Mouse (Mus musculus): ENCODE data around the gene Rngtt.

Gene Rngtt

DNA sequence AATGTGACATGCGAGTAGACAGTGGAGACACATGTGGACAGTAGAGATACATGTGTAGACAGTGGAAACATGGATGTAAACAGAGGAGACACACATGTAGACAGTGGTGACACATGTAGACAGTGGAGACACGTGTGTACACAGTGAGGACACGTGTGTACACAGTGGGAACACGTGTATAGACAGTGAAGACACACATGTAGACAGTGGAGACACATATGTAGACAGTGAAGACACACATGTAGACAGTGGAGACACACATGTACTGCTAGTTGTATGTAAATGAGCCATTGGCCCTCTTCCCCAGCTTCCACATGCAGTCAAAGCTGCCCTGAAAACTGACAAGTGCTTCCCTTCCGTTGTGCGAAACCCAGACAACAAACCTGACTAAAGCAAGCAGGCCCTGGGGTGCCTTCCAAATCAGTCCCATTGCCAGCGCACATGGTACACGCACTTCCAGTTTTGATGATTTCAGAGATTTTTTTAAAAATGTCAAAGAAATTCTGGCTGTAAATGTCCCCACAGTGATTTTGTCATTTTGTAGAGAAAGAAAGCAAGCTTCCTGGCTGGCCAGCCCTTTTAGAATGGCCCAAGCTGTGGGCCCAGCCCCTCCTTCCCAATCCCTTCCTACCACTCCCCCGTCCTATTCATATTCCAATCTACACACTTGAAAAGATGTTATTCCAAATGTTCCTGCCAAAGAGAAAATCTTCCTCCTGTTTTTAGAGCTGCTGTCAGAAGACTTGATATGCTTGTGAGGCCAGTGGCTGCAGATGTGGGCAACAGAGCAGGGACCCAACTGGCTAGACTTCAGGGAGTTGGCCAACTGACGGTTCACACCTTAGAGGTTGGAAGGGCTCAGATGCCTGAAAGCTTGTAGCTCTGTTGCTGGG lies 204.2 kb downstream of the Rngtt start:
- DNase-seq (ENCODE audit: low read depth) = no peak

DNA sequence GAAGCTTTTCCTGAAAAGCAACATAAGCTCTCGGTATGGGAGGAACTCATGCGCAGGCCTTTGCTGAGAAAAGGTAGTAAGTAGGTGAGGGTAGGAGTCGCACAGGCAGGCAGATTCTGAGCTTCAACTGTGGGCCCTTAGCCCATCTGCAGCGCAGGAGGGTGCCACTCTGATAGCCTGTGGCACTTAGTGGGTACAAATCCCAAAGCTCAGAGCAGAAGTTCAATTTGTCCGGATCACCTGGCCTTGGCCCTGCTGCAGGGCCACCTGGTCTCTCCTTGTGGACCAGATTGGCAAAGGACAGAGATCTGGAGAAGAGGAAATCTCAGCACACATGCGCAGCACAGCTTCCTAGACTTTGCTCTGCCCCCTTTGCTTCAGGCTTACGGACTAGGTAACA lies 210.1 kb downstream of the Rngtt start:
- DNase-seq (ENCODE audit: low read depth) = no peak

DNA sequence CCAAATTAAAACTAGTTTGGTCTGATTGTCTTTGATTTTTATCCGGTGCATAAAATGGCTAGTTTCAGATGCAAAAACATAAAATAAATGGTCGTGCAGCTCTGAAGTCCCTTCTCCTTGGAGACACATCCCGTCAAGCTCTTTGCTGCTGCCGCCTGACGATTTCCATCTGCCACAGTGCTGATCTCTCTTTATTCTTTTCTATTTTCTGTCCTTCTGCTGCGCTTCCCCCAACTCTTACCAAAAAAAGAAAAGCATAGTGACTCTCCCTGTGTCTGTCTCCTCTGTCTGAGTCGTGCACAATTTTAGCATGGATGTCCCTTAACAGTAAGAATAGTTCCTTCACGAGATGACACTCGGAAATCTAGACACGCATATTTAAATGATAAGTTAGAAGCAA lies 210.8 kb downstream of the Rngtt start:
- no peak for DNase-seq (ENCODE audit: low read depth)

GRCm38 (mm10) chr4:33523774-33524173 lies 213.7 kb downstream of the Rngtt start:
- DNase-seq (ENCODE audit: low read depth) = no peak

DNA sequence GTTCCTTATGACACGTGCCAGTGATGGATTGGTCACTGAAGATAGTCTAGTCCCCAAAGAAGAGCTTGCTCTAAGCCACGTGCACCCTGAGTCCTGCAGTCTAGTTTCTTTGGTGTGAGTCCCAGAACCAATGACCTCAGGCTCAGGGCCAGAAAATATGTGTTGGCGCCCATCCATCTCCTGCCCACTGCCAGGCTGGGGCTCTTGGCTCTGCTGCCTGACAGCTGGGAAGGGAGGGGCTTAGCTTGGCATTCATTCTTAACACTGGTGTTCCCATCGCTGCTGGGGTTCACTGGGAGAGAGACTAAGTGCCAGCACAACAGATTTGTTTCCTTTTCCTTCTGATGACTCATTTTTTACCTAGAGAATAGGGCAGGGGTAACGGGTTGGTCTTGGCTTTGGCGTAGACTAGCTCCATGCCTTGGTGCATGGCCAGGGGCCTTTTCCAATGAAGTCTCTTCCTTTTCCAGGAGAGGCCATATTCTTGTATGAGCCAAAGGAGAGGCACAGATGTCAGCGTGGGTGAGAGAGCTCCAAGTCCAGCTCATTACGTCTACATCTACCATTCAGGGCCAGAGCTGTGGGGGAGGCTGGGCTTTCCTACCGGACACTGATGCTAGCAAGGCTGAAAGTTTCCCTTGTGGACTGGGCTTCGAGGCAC lies 214.5 kb downstream of the Rngtt start:
- DNase-seq (ENCODE audit: low read depth) = no peak

GRCm38 (mm10) chr4:33525272-33525671 lies 215.2 kb downstream of the Rngtt start:
- DNase-seq (ENCODE audit: low read depth) = no peak

DNA sequence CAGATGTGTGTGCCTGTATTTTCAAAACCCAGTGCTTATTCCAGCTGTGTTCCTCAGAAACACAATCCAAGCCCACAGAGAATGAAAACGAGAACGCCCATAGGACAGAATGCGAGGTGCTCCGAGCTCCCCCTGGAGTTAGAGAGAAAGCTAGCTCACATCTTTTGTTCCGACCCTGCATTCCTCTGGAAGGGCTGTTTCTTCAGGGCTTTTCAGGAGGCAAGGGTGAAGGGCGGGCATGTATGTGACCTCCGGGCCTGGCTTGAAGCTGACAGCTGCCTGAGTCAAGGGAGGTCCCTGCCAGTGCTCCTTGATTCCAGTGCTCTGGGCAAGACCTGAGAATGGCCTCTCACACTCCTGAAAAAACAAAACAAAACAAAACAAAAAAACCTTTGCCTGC lies 216.0 kb downstream of the Rngtt start:
- no peak for DNase-seq (ENCODE audit: low read depth)

DNA sequence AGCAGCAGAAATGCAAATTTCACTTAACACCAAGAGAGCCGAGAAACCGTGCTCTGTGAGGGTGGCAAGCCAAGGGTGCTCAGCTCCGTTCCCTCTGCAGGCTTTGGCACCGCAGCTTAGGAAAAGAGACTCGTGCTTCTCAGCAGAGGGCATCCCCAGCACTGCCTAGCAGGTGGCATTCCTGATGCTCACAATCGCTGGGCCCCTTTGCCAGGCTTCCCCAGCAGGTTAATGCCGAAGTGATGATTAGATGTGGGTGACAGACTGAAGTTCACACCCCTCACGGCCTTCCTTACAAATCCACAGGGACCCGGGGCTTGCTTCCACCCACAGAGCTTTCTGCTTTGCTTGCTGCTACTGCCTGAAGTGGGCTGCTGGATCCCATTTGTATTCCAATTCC lies 216.6 kb downstream of the Rngtt start:
- no peak for DNase-seq (ENCODE audit: low read depth)

DNA sequence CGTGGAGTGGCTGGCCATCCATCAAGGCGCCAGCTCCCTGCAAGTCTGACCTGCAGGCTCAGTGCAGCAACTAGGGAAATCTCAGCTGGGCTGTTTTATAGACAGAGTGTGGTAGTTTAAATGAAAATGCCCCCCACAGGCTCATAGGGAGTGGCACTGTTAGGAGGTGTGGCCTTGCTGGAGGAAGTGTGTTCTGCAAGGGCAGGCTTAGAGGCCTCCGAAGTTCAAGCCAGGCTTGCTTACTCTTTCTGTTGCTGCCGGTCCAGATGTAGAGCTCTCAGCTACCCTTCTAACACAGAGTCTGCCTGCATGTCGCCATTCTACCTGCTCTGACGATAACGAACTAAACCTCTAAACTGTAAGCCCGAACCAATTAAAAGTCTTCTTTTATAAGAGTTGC lies 222.5 kb downstream of the Rngtt start:
- no peak for DNase-seq (ENCODE audit: low read depth)

DNA sequence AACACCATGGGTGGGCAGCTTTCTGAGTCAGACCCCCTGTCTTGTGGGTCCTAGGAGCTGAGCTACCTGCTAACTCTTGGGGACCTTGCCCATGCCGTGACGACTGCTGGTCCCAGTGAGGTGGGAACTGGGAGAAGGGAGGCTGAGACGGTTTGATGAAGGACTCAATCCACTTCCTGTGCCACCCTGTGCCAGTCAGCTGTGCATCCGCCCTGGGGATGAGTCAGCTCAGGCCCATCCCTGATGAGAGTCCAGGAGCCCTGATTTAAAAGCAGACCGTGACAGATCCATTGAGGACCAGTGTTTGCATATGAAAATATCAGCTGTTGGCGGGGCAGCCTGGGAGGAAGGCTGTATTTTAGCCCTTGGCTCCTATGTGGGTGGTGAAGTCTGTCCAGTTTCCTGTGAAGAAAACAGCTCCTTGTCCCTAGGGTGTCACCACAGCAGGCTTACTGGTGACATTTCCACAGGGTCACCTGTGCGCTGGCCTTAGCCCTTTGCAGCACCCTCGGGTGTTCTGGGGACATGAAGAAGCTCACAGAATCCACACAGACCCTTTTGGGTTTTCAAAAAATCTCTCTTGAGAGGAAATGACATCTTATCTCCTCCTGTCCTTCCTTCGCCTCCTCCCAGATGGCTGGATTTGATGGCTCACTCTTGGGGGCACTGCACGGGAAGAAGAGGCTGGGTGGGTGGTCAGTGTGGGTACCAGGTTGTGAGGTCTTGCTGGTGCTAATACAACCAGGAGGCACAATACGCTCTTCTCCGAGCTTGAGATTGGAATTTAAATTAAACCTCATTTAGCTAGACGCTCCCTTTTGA lies 234.9 kb downstream of the Rngtt start:
- DNase-seq (ENCODE audit: low read depth) = no peak

- no peak for DNase-seq (ENCODE audit: low read depth)
Measured at GRCm38 (mm10) chr4:33545577-33545879, 235.4 kb downstream of the Rngtt start.

DNA sequence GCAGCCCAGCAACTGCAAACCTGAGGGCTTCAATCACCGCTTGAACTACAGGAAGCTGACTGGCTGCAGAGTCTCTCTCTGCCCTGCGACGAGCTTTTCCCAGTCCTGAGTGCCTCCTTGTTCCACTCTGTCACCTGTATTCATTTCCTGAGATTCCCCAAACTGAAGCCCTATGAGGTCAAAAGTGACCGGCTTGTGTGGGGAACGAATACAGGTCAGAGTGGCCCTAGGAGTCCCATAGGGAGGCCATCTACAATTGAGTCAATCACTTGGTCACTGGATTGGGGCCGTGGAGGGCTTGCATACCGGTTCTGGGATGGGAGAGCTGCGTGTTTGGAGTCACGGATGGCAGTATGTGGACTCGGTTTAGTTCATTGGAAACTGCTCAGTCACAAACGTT lies 236.2 kb downstream of the Rngtt start:
- DNase-seq (ENCODE audit: low read depth) = no peak

- no peak for DNase-seq (ENCODE audit: low read depth)
Measured at GRCm38 (mm10) chr4:33547315-33547929, 237.3 kb downstream of the Rngtt start.

DNA sequence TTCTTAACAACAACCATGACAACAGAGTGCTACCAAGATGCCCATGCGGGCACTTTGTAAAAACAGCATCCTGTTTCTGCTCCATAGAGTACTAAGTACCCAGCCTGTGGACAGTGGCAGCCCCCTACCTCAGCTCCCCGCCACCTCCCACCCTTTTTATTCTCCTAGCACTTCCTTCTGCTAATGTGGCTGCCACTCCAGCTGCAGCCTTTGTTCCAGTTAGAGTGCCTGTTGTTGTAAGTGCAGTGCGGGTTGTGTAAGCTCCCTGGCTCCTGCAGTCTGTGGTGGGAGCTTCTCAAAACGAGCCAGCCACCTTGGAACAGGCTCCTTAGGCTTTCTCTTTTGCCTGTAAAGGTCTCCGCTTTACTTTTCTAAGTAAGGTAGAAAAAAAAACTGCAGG lies 239.5 kb downstream of the Rngtt start:
- DNase-seq (ENCODE audit: low read depth) = no peak
